Mouse (Mus musculus) G1E (cell line): ENCODE measurements around the gene Camk2n1.

ENCODE experiments used
- CTCF ChIP-seq: IDR thresholded peaks from 2 replicates; pipeline ENCODE4 v1.5.1; 2012; ENCODE audit warnings: low read depth, low read length, inconsistent platforms, mixed read lengths
- GATA1 ChIP-seq: IDR thresholded peaks from 2 replicates; pipeline ENCODE4 v1.6.1; 2012; ENCODE audit warnings: borderline replicate concordance, low read length, inconsistent platforms, mixed read lengths
- GATA2 ChIP-seq: IDR thresholded peaks from 2 replicates; pipeline ENCODE4 v1.6.1; 2012; ENCODE audit warnings: low read depth, low read length, inconsistent platforms, borderline replicate concordance
- POLR2AphosphoS5 ChIP-seq: IDR thresholded peaks from 2 replicates; pipeline ENCODE4 v1.6.1; 2012; ENCODE audit warnings: low read depth, low read length, inconsistent platforms; ENCODE audit not compliant: insufficient replicate concordance

GRCm38 (mm10) chr4:138465446-138465845 lies 11.3 kb downstream of the Camk2n1 start:
- no peak for TF ChIP-seq CTCF
- TF ChIP-seq GATA1: no peak
- TF ChIP-seq GATA2: no peak
- no peak for TF ChIP-seq POLR2AphosphoS5
